Mouse (Mus musculus) midbrain, embryonic 13.5 days (tissue): ENCODE results near the gene Gstp3. TPM values are rescaled to one million over a fixed set of nuclear protein-coding genes. Genes with fewer than 3 reads are reported as not detected.

Experiments used
- ATAC-seq: fragments of 200-750 bp; cut with Nextera tagmentation; 2 replicates; pipeline ENCODE4 v1.8.0; 2017; ENCODE audit warnings: mild to moderate bottlenecking, moderate TSS enrichment, moderate library complexity
- H3K27ac ChIP-seq: fragments of 300-500 bp; sonication (generic); 2 replicates; pipeline ENCODE4 v1.5.1; 2015; ENCODE audit warnings: inconsistent platforms, mild to moderate bottlenecking, moderate library complexity
- H3K27me3 ChIP-seq: fragments of 300-500 bp; sonication (generic); 2 replicates; pipeline ENCODE4 v1.6.1; 2015; ENCODE audit warnings: mild to moderate bottlenecking, inconsistent platforms
- H3K36me3 ChIP-seq: fragments of 300-500 bp; sonication (generic); 2 replicates; pipeline ENCODE4 v1.6.1; 2015; ENCODE audit warnings: mild to moderate bottlenecking, inconsistent platforms
- H3K4me1 ChIP-seq: fragments of 300-500 bp; sonication (generic); replicated peaks from 2 replicates; pipeline ENCODE4 v1.6.1; 2015; ENCODE audit warnings: inconsistent platforms
- H3K4me2 ChIP-seq: fragments of 300-500 bp; sonication (generic); replicated peaks from 2 replicates; pipeline ENCODE4 v1.6.1; 2015; ENCODE audit warnings: moderate library complexity, mild to moderate bottlenecking, inconsistent platforms
- H3K4me3 ChIP-seq: fragments of 300-500 bp; sonication (generic); replicated peaks from 2 replicates; pipeline ENCODE4 v1.5.1; 2015; ENCODE audit warnings: mild to moderate bottlenecking, inconsistent platforms
- H3K9ac ChIP-seq: fragments of 300-500 bp; sonication (generic); replicated peaks from 2 replicates; pipeline ENCODE4 v1.6.1; 2015; ENCODE audit warnings: mild to moderate bottlenecking, inconsistent platforms
- H3K9me3 ChIP-seq: fragments of 300-500 bp; sonication (generic); 2 replicates; pipeline ENCODE4 v1.6.1; 2016; ENCODE audit warnings: mild to moderate bottlenecking, inconsistent platforms
- WGBS: fragments of 180-500 bp; shearing (Covaris S2); methylation state at CpG from one replicate; pipeline ENCODE4 v1.1.7; 2015; 5-methylcytosine and 5-hydroxymethylcytosine counted together
- polyA plus RNA-seq: library from polyadenylated mRNA; unstranded; fragments of >200 nt; fragmentation: Nextera tagmentation; extraction: Ambion mirVana; gene quantifications from 2 replicates; pipeline ENCODE4 v1.2.1, GENCODE M21; 2015

Gstp3 gene
- polyA plus RNA-seq, 1 experiment from 2014 or later, result not detected

DNA sequence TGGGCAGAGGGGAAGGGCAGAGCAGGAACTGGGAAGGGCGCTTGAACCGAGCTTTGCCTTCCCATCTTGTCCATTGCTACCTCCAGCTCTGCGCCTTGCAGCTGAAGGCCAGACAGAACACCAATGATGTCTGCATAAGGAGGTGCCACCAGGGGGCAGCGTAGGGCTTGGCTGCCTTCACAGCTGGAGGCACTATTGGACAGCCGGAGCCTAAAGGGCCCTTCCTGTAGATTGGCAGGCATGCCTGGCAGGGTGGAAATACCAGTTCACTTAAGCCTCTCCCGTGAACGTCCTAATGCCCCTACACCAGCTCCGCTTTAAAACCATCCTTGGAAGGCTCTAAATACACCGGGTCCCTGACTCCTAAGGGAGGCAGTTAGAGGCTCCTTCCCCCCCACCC lies 39.7 kb upstream of the Gstp3 start:
- Histone ChIP-seq H3K27ac (peak overlapping the region; percentile 22; the same call in 1 of the 2 replicates), H3K4me3 (no peak overlapping the region), H3K9me3 (no peaks in the 10 kb centered on the region), H3K36me3 (peaks cover 9% of the 10 kb centered on the region), H3K4me1 (peaks cover 58% of the 10 kb centered on the region), H3K4me2 (peak overlapping the region; percentile 76), H3K27me3 (peaks cover 11% of the 10 kb centered on the region), H3K9ac (no peak overlapping the region)
- WGBS, result 12% methylated on average over 9 of the region's 9 CpGs
- ATAC-seq, result no peak

DNA sequence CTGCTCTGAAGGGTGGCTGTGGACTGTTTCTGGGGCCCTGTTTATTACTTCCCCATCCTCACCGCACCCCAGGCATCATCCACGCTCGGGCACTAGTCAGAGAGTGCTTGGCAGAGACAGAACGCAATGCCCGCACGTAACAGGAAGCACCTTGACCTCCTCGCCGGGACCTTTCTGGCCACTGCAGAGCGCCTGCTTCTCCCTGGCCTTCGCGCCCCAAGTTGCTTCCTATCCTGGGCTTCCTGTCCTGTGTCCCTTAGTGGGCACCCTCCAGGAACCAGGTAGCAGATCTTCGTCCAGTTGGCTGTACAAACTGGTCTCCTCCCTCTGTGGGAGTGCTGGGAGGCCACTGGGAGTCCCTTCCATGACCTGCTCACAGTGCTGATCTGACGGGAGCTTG lies 39.1 kb upstream of the Gstp3 start:
- Histone ChIP-seq H3K9me3 (no peaks in the 10 kb centered on the region), H3K27me3 (peaks cover 11% of the 10 kb centered on the region), H3K4me1 (peaks cover 58% of the 10 kb centered on the region), H3K36me3 (peaks cover 5% of the 10 kb centered on the region), H3K4me2 (peak overlapping the region; percentile 76), H3K9ac (no peak overlapping the region), H3K4me3 (no peak overlapping the region), H3K27ac (0 out of 2 replicates have a peak overlapping the region, but pooled peaks have one; percentile 22)
- ATAC-seq, result no peak
- WGBS, result 81% methylated on average over 13 of the region's 13 CpGs

DNA sequence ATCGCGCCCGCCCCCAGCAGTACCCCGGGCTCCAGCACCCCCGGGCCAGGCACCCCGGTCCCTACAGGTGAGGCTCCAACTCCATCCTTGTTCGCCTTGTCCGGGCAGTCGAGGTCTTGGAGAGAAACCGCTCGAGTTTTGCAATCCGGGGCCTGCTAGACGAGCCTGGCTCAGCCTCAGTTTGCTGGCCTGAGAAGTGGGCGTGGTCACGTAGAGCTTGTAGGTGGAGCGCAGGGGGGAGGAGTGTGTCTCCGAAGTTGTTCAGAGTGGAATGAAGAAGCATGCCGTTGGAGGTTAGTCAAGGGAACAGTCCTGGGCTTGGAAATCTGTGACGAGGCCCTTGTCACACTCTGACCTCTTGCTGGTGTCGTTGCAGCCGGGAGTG lies 38.1 kb upstream of the Gstp3 start:
- peak overlapping the region; percentile 54 for H3K4me3 ChIP-seq
- H3K36me3 ChIP-seq, result no peaks in the 10 kb centered on the region
- peak overlapping the region; percentile 69 for H3K27ac ChIP-seq
- H3K9me3 ChIP-seq, result no peaks in the 10 kb centered on the region
- 2% methylated on average over 21 of the region's 21 CpGs for WGBS
- H3K4me2 ChIP-seq, result peak overlapping the region; percentile 64
- H3K4me1 ChIP-seq, result peaks cover 58% of the 10 kb centered on the region
- no peak for ATAC-seq
- H3K27me3 ChIP-seq, result peaks cover 11% of the 10 kb centered on the region
- peak overlapping the region; percentile 65 for H3K9ac ChIP-seq

DNA sequence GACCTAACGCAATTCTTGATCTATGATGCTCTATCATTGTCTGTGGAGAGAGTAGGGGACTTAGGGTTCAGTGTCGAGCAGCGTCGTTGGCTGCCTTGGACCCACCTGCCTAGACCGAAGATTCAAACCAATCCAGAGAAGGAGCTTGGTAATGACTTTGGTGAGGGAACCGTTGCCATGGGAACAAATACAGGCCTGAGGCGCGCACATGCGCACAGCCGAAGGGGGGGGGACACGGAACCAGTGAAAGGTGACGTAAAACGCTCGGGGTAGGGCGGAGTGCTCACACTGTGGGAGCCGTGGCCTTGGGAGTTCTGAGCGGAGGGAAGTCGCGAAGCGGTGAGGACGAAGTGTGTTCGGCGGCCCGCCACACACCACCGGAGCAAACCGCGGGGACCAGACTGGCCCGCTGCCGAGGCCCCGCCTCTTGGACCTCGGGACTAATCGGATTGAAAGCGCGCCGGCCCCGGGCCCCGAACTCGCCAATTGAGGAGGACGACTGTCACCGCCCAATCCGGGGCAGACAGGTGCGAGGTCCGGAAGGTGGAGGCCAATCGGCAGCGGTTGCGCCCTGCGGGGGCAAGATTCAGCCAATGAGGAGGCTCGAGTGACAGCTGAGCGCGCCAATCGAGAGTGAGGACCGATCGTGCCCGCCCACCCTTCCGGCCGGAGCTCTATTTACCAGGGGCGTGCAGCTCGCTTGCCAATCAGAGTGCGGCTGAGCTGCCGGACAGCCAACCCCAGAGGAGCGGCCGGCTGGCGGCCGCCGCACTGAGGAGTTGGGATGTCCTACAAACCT lies 37.5 kb upstream of the Gstp3 start, which contains the start of gene Cdk2ap2:
TSS of gene Cdk2ap2 (plus strand) at position 541 of the 799 bp plus-strand sequence.
- peak; percentile 94 for ATAC-seq
- under 1% methylated on average over 65 of the region's 65 CpGs for WGBS

DNA sequence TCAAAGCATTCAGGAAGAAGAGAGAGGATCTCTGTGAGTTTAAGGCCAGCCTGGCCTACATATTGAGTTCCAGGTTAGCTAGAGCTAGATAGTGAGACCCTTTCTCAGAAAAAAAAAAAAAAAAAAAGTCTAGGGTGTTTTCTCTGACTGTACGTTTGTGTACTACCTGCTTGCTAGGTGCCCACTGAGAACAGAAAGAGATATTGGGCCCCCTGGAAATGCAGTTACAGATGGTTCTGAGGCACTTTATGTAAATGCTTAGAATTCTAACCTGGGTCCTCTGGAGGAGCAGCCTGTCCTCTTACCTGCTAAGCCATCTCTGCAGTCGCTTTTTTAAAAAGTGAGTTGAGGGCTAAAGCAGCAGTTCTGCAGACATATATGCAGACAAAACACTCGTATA lies 36.4 kb upstream of the Gstp3 start:
- H3K4me1 ChIP-seq, result peaks cover 42% of the 10 kb centered on the region
- no peak for ATAC-seq
- 73% methylated on average over 3 of the region's 3 CpGs for WGBS
- H3K27me3 ChIP-seq, result no peaks in the 10 kb centered on the region
- H3K9me3 ChIP-seq, result no peaks in the 10 kb centered on the region
- H3K27ac ChIP-seq, result no peak overlapping the region
- H3K36me3 ChIP-seq, result no peaks in the 10 kb centered on the region
- H3K4me2 ChIP-seq, result peak overlapping the region; percentile 64
- H3K9ac ChIP-seq, result no peak overlapping the region
- peak overlapping the region; percentile 54; the same call in 1 of the 2 replicates for H3K4me3 ChIP-seq

More for the DNA sequence above, 37.5 kb upstream of the Gstp3 start, which contains the start of gene Cdk2ap2:
- H3K4me1 ChIP-seq, result peaks cover 53% of the 10 kb centered on the region
- peak within 1 kb of the TSS; percentile 65 for H3K9ac ChIP-seq
- H3K27ac ChIP-seq, result peak within 1 kb of the TSS; percentile 87
- H3K36me3 ChIP-seq, result no peaks in the 10 kb centered on the region
- H3K4me2 ChIP-seq, result peak within 1 kb of the TSS; percentile 64
- H3K27me3 ChIP-seq, result peaks cover 6% of the 10 kb centered on the region
- no peaks in the 10 kb centered on the region for H3K9me3 ChIP-seq
- peak within 1 kb of the TSS; percentile 54 for H3K4me3 ChIP-seq

DNA sequence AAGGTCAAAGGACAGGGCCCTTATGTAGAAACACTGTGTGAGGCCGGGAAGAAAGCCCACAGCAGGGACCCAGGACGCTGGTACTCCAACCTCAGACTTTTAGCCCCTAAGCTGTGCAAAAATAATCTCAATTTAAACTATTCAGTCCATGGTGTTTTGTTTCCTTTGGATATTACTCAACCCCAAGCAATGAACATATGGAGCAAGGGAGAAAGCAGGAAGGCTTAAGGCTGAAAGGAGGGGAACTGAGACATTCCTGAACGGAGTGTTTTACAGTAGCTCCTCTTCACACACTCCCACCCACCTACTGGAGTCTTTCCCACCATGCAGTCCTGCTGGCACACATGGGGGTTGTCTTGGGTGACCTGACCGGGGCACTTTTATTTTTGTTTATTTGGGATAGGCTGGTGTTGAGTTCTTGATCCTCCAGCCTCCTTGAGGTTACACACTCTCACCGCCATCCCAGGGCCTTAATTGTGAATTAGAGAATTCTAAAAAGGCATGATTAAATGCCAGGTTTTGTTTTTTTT lies 35.5 kb upstream of the Gstp3 start:
- no peaks in the 10 kb centered on the region for H3K9me3 ChIP-seq
- H3K9ac ChIP-seq, result no peak overlapping the region
- 87% methylated on average over 5 of the region's 5 CpGs for WGBS
- H3K4me2 ChIP-seq, result no peak overlapping the region
- no peak for ATAC-seq
- no peak overlapping the region for H3K27ac ChIP-seq
- no peak overlapping the region for H3K4me3 ChIP-seq
- no peaks in the 10 kb centered on the region for H3K27me3 ChIP-seq
- H3K36me3 ChIP-seq, result no peaks in the 10 kb centered on the region
- H3K4me1 ChIP-seq, result peaks cover 33% of the 10 kb centered on the region

DNA sequence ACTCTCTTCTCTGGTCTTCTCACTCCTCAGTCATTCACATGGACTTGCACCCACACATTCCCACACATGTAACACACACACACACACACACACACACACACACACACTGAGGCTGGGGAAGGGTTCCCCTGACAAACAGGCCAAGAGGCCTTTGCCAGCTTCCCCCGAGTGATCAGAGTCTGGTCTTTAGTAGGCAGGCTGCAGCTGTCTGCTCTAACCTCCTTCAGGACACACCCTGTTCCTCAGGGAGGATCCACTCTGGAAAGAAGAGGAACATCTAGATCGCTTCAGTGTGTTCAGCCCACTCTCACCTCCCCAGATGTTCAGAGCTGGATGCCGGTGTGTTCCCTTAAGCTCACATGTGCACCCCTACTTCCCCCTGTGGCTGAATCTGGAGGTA lies 35.0 kb upstream of the Gstp3 start:
- ATAC-seq, result no peak
- no peak overlapping the region for H3K27ac ChIP-seq
- peaks cover under 1% of the 10 kb centered on the region; the same call in 1 of the 2 replicates for H3K27me3 ChIP-seq
- H3K4me2 ChIP-seq, result no peak overlapping the region
- H3K9me3 ChIP-seq, result no peaks in the 10 kb centered on the region
- peaks cover 28% of the 10 kb centered on the region for H3K4me1 ChIP-seq
- no peak overlapping the region for H3K4me3 ChIP-seq
- H3K36me3 ChIP-seq, result no peaks in the 10 kb centered on the region
- no peak overlapping the region for H3K9ac ChIP-seq
- WGBS, result 85% methylated on average over 3 of the region's 3 CpGs

DNA sequence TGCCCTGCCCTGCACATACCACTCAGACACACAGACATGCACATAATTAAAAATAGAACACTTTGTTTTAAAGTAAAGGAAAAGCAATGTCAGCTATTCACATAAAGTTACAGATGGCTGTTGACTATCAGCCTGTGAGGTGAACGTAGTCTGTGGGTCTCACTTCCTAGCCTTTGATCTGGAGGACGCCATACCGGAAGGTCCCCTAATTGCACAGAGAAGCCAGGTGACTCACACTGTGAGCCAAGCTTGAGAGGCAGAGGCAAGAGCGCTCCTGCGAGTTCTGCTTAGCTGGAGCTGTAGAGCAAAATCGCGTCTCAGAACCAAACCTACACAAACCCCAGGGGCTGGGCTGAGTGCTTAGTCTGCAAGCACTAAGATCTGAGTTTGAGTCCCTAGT lies 34.4 kb upstream of the Gstp3 start:
- H3K27me3 ChIP-seq, result peaks cover 3% of the 10 kb centered on the region; the same call in 1 of the 2 replicates
- peaks cover 22% of the 10 kb centered on the region for H3K4me1 ChIP-seq
- no peaks in the 10 kb centered on the region for H3K9me3 ChIP-seq
- 77% methylated on average over 7 of the region's 7 CpGs for WGBS
- H3K4me3 ChIP-seq, result no peak overlapping the region
- H3K36me3 ChIP-seq, result no peaks in the 10 kb centered on the region
- no peak overlapping the region for H3K9ac ChIP-seq
- H3K4me2 ChIP-seq, result no peak overlapping the region
- no peak for ATAC-seq
- no peak overlapping the region for H3K27ac ChIP-seq

DNA sequence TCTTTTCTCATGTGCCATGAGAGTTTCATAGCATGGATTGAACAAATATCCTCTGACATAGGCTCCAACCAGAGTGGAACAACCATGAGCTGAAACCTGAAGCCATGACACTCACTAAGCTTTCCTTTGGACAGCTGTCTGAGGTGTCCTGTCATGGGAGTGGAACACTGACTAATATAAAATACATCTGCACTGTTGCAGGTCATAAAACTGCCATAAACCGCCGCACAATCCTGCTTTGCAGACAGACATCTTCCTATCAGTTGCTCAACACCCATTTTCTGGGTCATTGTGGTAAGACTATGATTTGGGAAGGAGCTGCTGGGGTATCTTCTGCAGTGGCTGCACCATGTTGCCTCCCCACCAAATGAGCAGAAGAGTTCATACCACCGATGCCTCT lies 33.4 kb upstream of the Gstp3 start:
- H3K9ac ChIP-seq, result no peak overlapping the region
- H3K36me3 ChIP-seq, result no peaks in the 10 kb centered on the region
- H3K27ac ChIP-seq, result no peak overlapping the region
- H3K4me2 ChIP-seq, result no peak overlapping the region
- peaks cover 12% of the 10 kb centered on the region for H3K4me1 ChIP-seq
- 99% methylated on average over 3 of the region's 3 CpGs for WGBS
- H3K4me3 ChIP-seq, result no peak overlapping the region
- no peak for ATAC-seq
- peaks cover 3% of the 10 kb centered on the region; the same call in 1 of the 2 replicates for H3K27me3 ChIP-seq
- no peaks in the 10 kb centered on the region for H3K9me3 ChIP-seq

DNA sequence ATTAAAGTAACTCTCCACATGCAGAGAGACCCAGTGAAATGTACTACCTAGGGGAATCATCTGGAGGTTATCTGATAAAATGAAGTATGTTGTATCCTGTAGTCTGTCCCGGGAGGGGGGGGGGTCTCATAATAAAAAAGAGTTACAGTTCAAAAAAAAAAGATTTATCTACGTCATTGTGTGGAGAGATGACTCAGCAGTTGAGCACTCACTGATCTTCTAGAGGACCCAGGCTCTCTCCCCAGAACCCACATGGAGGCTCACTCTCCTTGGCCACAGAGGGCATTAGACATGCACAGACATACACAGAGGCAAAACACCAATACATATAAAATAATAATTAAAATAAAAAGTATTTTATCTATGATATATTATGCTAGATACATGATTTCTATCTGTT lies 32.0 kb upstream of the Gstp3 start:
- H3K9me3 ChIP-seq, result no peaks in the 10 kb centered on the region
- H3K4me2 ChIP-seq, result no peak overlapping the region
- no peak overlapping the region for H3K4me3 ChIP-seq
- H3K9ac ChIP-seq, result no peak overlapping the region
- no peak overlapping the region for H3K27ac ChIP-seq
- ATAC-seq, result no peak
- 71% methylated on average over 2 of the region's 2 CpGs for WGBS
- peaks cover 6% of the 10 kb centered on the region for H3K4me1 ChIP-seq
- no peaks in the 10 kb centered on the region for H3K36me3 ChIP-seq
- H3K27me3 ChIP-seq, result peaks cover 3% of the 10 kb centered on the region; the same call in 1 of the 2 replicates

DNA sequence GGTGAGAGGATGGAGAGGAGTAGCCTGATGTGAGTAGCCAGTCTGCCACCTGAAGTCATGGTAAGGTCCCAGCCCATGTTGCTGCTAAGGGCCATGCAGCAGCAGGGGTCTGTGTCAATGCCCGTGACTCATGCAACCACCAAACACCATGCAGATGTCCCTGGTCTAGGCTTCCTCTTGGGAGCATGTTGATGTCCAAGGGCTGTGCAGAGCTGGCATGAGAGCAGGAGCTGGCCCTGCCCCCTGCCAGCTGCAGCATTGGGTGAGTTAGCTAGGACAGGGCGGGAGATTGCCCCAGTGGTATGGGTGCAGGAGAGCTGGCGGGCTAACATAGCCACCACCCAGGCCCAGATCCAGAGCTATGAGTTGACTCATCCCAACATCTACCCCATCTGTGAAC lies 31.1 kb upstream of the Gstp3 start:
- Histone ChIP-seq H3K36me3 (no peaks in the 10 kb centered on the region), H3K27me3 (peaks cover 3% of the 10 kb centered on the region; the same call in 1 of the 2 replicates), H3K9ac (no peak overlapping the region), H3K4me1 (no peaks in the 10 kb centered on the region), H3K9me3 (no peaks in the 10 kb centered on the region), H3K4me2 (no peak overlapping the region), H3K27ac (no peak overlapping the region), H3K4me3 (no peak overlapping the region)
- WGBS, result 88% methylated on average over 3 of the region's 3 CpGs
- ATAC-seq, result no peak

DNA sequence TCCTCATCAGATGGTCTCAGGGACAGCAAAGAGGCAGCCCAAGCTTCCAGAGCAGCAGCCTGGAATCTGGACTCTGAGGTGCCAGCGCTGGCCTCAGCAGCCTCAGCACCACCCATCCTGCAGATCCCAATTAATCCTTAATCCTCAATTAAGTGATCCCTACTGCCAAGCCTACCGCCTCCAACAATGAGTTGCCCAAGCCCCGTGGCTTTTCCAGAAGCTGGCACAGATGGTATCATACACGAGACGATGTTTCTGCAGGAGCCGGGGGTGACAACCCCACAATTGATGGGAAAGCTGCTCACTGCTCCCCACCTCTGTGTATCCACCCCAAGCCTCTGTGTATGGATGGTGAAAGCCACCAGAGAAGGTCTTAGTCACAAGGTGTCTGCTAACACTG lies 29.8 kb upstream of the Gstp3 start:
- Histone ChIP-seq H3K4me2 (no peak overlapping the region), H3K4me3 (no peak overlapping the region), H3K9ac (no peak overlapping the region), H3K27ac (no peak overlapping the region), H3K27me3 (peaks cover 7% of the 10 kb centered on the region; the same call in 1 of the 2 replicates), H3K9me3 (no peaks in the 10 kb centered on the region), H3K36me3 (no peaks in the 10 kb centered on the region), H3K4me1 (no peaks in the 10 kb centered on the region)
- WGBS, result 57% methylated on average over 6 of the region's 6 CpGs
- no peak for ATAC-seq
